Mouse (Mus musculus): ENCODE data around the gene Gm17364.

DNA sequence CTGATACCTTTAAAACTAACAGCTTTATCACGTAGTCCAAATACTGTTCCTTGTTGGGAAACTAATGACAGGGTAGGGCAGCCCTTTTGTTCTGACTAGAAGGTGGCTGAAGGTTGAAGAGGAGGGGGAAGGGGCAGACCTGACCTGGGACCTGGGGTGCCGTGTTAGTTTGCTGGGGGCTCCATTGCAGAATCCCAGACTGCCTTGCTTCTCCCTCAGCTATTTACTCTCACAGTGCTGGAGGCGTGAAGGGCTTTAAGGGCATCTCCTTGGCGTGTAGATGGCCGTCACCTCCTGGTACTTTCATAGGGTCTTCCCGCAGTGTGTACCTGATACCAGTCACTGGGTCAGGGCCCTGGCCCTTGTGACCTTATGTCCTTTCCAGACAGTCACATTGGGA is 21.6 kb downstream of the Gm17364 start:
- TF ChIP-seq POLR2A (IDR thresholded peaks at IDR 0.05; ENCODE audit: low read depth, low read length) (no peak), CTCF (IDR thresholded peaks at IDR 0.05; ENCODE audit: extremely low read depth, insufficient read depth, insufficient read length, insufficient replicate concordance) (no peak)

Data from spleen, adult 2 months (tissue).